11 mouse cellular contexts compared by ENCODE assay signal in the genomic region with DNA sequence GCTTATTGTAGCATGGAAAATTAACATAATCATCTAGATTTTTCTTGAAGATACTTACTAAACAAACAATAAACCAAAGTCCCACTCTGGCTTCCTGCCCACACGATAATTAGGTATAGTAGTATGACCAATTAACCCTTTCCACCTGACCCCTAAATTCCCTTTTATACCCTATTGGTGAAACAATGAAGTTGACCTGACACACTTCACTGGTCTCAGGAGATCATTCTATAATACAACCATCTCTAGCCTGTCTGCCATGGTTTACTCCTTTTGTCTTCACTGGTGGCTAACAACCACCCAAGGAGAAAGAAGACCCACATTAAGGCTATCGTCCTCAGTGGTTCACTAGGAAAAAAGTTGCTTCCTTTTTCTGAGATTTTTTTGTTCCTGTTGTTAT. TPM values are rescaled to one million over a fixed set of nuclear protein-coding genes. Genes with fewer than 3 reads are reported as not detected.
DNase-seq lines count a peak whose midpoint lies in the region; ATAC-seq and TF ChIP-seq lines count a peak whose summit lies in the region.
"Had no signal": no experiment of that assay in that cellular context is flagged by ENCODE, and none has a peak within 500 bp of the region (broad histone marks: within the 10 kb centered on the region; RNA-seq: fewer than 3 reads in every experiment).

No protein-coding gene starts in this region.

- DNase-seq in neural tube, embryonic 11.5 days (ENCODE audit: low spot score) = no peak
- DNase-seq in neural tube, embryonic 10.5 days (ENCODE audit: extremely low spot score, low spot score) = no peak
- no peak for DNase-seq in yolk sac, embryonic 10.5 days (ENCODE audit: low spot score)

- ATAC-seq in intestine, embryonic 15.5 days = peak; percentile 11; the same call in 1 of the 2 replicates
- no peak for ATAC-seq in intestine, postnatal 0 days
- peak; percentile 41; the same call in 1 of the 2 replicates for ATAC-seq in neural tube, embryonic 11.5 days (ENCODE audit: insufficient read depth, low FRiP score, low TSS enrichment)
- peak; percentile 46 for ATAC-seq in midbrain, embryonic 15.5 days (replicated peaks)
- ATAC-seq in erythroblast, adult 5-6 weeks (replicated peaks; ENCODE audit: low FRiP score, poor library complexity, severe bottlenecking) = no peak

- peaks cover 3% of the 10 kb centered on the region; the same call in 1 of the 2 replicates for H3K4me1 ChIP-seq in intestine, embryonic 15.5 days (replicated peaks)
- peaks cover 3% of the 10 kb centered on the region; the same call in 1 of the 2 replicates for H3K4me1 ChIP-seq in intestine, postnatal 0 days (replicated peaks; ENCODE audit: control insufficient read depth, insufficient read depth, low read length)
- no peaks in the 10 kb centered on the region for H3K4me1 ChIP-seq in neural tube, embryonic 11.5 days (ENCODE audit: control insufficient read depth, insufficient read depth, low read length)
- H3K4me1 ChIP-seq in midbrain, embryonic 15.5 days = peaks cover 8% of the 10 kb centered on the region

- no peak overlapping the region for H3K27ac ChIP-seq in intestine, embryonic 15.5 days
- no peak overlapping the region for H3K27ac ChIP-seq in intestine, postnatal 0 days (ENCODE audit: low read depth, low read length)
- H3K27ac ChIP-seq in neural tube, embryonic 11.5 days (ENCODE audit: low read depth, low read length) = no peak overlapping the region
- no peak overlapping the region for H3K27ac ChIP-seq in midbrain, embryonic 15.5 days
- H3K27ac ChIP-seq: embryonic facial prominence, embryonic 13.5 days; liver, embryonic 13.5 days had no signal

- no peak overlapping the region for H3K9ac ChIP-seq in intestine, embryonic 15.5 days
- no peak overlapping the region for H3K9ac ChIP-seq in intestine, postnatal 0 days (ENCODE audit: low read depth, low read length)
- H3K9ac ChIP-seq in neural tube, embryonic 11.5 days (ENCODE audit: low read length) = no peak overlapping the region
- no peak overlapping the region for H3K9ac ChIP-seq in midbrain, embryonic 15.5 days

- H3K4me3 ChIP-seq in intestine, embryonic 15.5 days (replicated peaks) = no peak overlapping the region
- H3K4me3 ChIP-seq in intestine, postnatal 0 days (ENCODE audit: low read depth, low read length) = no peak overlapping the region
- no peak overlapping the region for H3K4me3 ChIP-seq in neural tube, embryonic 11.5 days (ENCODE audit: low read depth, low read length)
- no peak overlapping the region for H3K4me3 ChIP-seq in midbrain, embryonic 15.5 days

- no peaks in the 10 kb centered on the region for H3K27me3 ChIP-seq in intestine, embryonic 15.5 days (replicated peaks)
- no peaks in the 10 kb centered on the region for H3K27me3 ChIP-seq in intestine, postnatal 0 days (replicated peaks; ENCODE audit: control insufficient read depth, insufficient read depth, low read length)
- no peaks in the 10 kb centered on the region for H3K27me3 ChIP-seq in neural tube, embryonic 11.5 days (ENCODE audit: control insufficient read depth, insufficient read depth, low read length)
- H3K27me3 ChIP-seq in midbrain, embryonic 15.5 days (replicated peaks) = no peaks in the 10 kb centered on the region
- H3K27me3 ChIP-seq: embryonic facial prominence, embryonic 13.5 days; liver, embryonic 13.5 days; megakaryocyte, embryonic 14.5 days had no signal

- TF ChIP-seq CTCF in intestine, postnatal 0 days (IDR thresholded peaks at IDR 0.05; ENCODE audit: low read depth) = no peak

- no peak overlapping the region for H3K4me2 ChIP-seq in intestine, embryonic 15.5 days (replicated peaks)
- H3K4me2 ChIP-seq in intestine, postnatal 0 days (replicated peaks; ENCODE audit: low read depth) = no peak overlapping the region
- H3K4me2 ChIP-seq in neural tube, embryonic 11.5 days (ENCODE audit: low read depth) = no peak overlapping the region
- no peak overlapping the region for H3K4me2 ChIP-seq in midbrain, embryonic 15.5 days

- H3K36me3 ChIP-seq in intestine, embryonic 15.5 days = no peaks in the 10 kb centered on the region
- no peaks in the 10 kb centered on the region for H3K36me3 ChIP-seq in intestine, postnatal 0 days (ENCODE audit: control insufficient read depth, insufficient read depth)
- no peaks in the 10 kb centered on the region for H3K36me3 ChIP-seq in neural tube, embryonic 11.5 days (ENCODE audit: control insufficient read depth, insufficient read depth, low read length)
- H3K36me3 ChIP-seq in midbrain, embryonic 15.5 days (replicated peaks) = no peaks in the 10 kb centered on the region
- H3K36me3 ChIP-seq: embryonic facial prominence, embryonic 13.5 days; liver, embryonic 13.5 days had no signal

- WGBS in intestine, embryonic 15.5 days = 68% methylated on average over 2 of the region's 2 CpGs
- WGBS in intestine, postnatal 0 days = 62% methylated on average over 2 of the region's 2 CpGs
- WGBS in neural tube, embryonic 11.5 days = 75% methylated on average over 2 of the region's 2 CpGs
- WGBS in midbrain, embryonic 15.5 days = 81% methylated on average over 2 of the region's 2 CpGs

- H3K9me3 ChIP-seq in intestine, embryonic 15.5 days = no peaks in the 10 kb centered on the region
- H3K9me3 ChIP-seq in intestine, postnatal 0 days (ENCODE audit: control insufficient read depth) = no peaks in the 10 kb centered on the region
- H3K9me3 ChIP-seq in neural tube, embryonic 11.5 days (ENCODE audit: control insufficient read depth, low read length) = no peaks in the 10 kb centered on the region
- no peaks in the 10 kb centered on the region for H3K9me3 ChIP-seq in midbrain, embryonic 15.5 days
- H3K9me3 ChIP-seq: embryonic facial prominence, embryonic 13.5 days; liver, embryonic 13.5 days; megakaryocyte, embryonic 14.5 days had no signal

RNA-seq across cellular contexts. Expression of gene Zfp72, which starts 0.5 kb away (rescaled TPM):
- 3.6 and 5.7 TPM in 2 replicates for polyA plus RNA-seq in intestine, embryonic 15.5 days (2015; fragmentation: Nextera tagmentation; extraction: Ambion mirVana)
- polyA plus RNA-seq in intestine, postnatal 0 days (2015; fragmentation: Nextera tagmentation; extraction: Ambion mirVana) = 1.2 TPM in 2 replicates
- 4.0 and 5.8 TPM in 2 replicates for polyA plus RNA-seq in neural tube, embryonic 11.5 days (2014; fragmentation: Nextera tagmentation; extraction: Ambion mirVana)
- polyA plus RNA-seq in midbrain, embryonic 15.5 days (2015; fragmentation: Nextera tagmentation; extraction: Ambion mirVana) = 9.0 and 9.6 TPM in 2 replicates
- 1.7 TPM in 1 of 2 replicates, not detected in the other for total RNA-seq in erythroblast, adult 5-6 weeks (2015; ENCODE audit: low replicate concordance)
- total RNA-seq in erythroblast, adult 5-6 weeks (2017; ENCODE audit: low replicate concordance) = 0.26 and 0.70 TPM in 2 replicates

RNA-seq across cellular contexts. Expression of gene Ftl1-ps1, which starts 8.3 kb away (rescaled TPM):
- 113 and 116 TPM in 2 replicates for polyA plus RNA-seq in intestine, embryonic 15.5 days (2015; fragmentation: Nextera tagmentation; extraction: Ambion mirVana)
- 338 and 363 TPM in 2 replicates for polyA plus RNA-seq in intestine, postnatal 0 days (2015; fragmentation: Nextera tagmentation; extraction: Ambion mirVana)
- 72.9 and 74.4 TPM in 2 replicates for polyA plus RNA-seq in neural tube, embryonic 11.5 days (2014; fragmentation: Nextera tagmentation; extraction: Ambion mirVana)
- 75.3 and 105 TPM in 2 replicates for polyA plus RNA-seq in midbrain, embryonic 15.5 days (2015; fragmentation: Nextera tagmentation; extraction: Ambion mirVana)
- total RNA-seq in erythroblast, adult 5-6 weeks (2015; ENCODE audit: low replicate concordance) = 76.7 and 83.4 TPM in 2 replicates
- total RNA-seq in erythroblast, adult 5-6 weeks (2017; ENCODE audit: low replicate concordance) = 16.4 and 24.1 TPM in 2 replicates

RNA-seq across cellular contexts. Expression of gene Lrrc14b, which starts 27.4 kb away (rescaled TPM):
- polyA plus RNA-seq in intestine, embryonic 15.5 days (2015; fragmentation: Nextera tagmentation; extraction: Ambion mirVana) = not detected in 2 replicates
- polyA plus RNA-seq in intestine, postnatal 0 days (2015; fragmentation: Nextera tagmentation; extraction: Ambion mirVana) = not detected in 2 replicates
- polyA plus RNA-seq in neural tube, embryonic 11.5 days (2014; fragmentation: Nextera tagmentation; extraction: Ambion mirVana) = not detected in 2 replicates
- not detected in 2 replicates for polyA plus RNA-seq in midbrain, embryonic 15.5 days (2015; fragmentation: Nextera tagmentation; extraction: Ambion mirVana)
- total RNA-seq in erythroblast, adult 5-6 weeks (2015; ENCODE audit: low replicate concordance) = not detected in 2 replicates
- total RNA-seq in erythroblast, adult 5-6 weeks (2017; ENCODE audit: low replicate concordance) = not detected in 2 replicates
- total RNA-seq: left cerebral cortex, postnatal 14 days had no signal
- polyA plus RNA-seq: embryonic facial prominence, embryonic 13.5 days; liver, embryonic 13.5 days had no signal

RNA-seq across cellular contexts. Expression of gene Ccdc127, which starts 41.0 kb away (rescaled TPM):
- 44.4 and 48.6 TPM in 2 replicates for polyA plus RNA-seq in intestine, embryonic 15.5 days (2015; fragmentation: Nextera tagmentation; extraction: Ambion mirVana)
- polyA plus RNA-seq in intestine, postnatal 0 days (2015; fragmentation: Nextera tagmentation; extraction: Ambion mirVana) = 22.0 and 23.0 TPM in 2 replicates
- polyA plus RNA-seq in neural tube, embryonic 11.5 days (2014; fragmentation: Nextera tagmentation; extraction: Ambion mirVana) = 56.1 and 57.6 TPM in 2 replicates
- polyA plus RNA-seq in midbrain, embryonic 15.5 days (2015; fragmentation: Nextera tagmentation; extraction: Ambion mirVana) = 38.8 and 44.5 TPM in 2 replicates
- 15.5 and 21.9 TPM in 2 replicates for total RNA-seq in erythroblast, adult 5-6 weeks (2015; ENCODE audit: low replicate concordance)
- total RNA-seq in erythroblast, adult 5-6 weeks (2017; ENCODE audit: low replicate concordance) = 6.5 and 11.3 TPM in 2 replicates

RNA-seq across cellular contexts. Expression of gene Sdha, which starts 41.1 kb away (rescaled TPM):
- 314 and 349 TPM in 2 replicates for polyA plus RNA-seq in intestine, embryonic 15.5 days (2015; fragmentation: Nextera tagmentation; extraction: Ambion mirVana)
- polyA plus RNA-seq in intestine, postnatal 0 days (2015; fragmentation: Nextera tagmentation; extraction: Ambion mirVana) = 213 TPM in 2 replicates
- polyA plus RNA-seq in neural tube, embryonic 11.5 days (2014; fragmentation: Nextera tagmentation; extraction: Ambion mirVana) = 228 and 255 TPM in 2 replicates
- polyA plus RNA-seq in midbrain, embryonic 15.5 days (2015; fragmentation: Nextera tagmentation; extraction: Ambion mirVana) = 238 and 246 TPM in 2 replicates
- total RNA-seq in erythroblast, adult 5-6 weeks (2015; ENCODE audit: low replicate concordance) = 50.3 and 53.9 TPM in 2 replicates
- total RNA-seq in erythroblast, adult 5-6 weeks (2017; ENCODE audit: low replicate concordance) = 49.2 and 54.2 TPM in 2 replicates

Comparison
In these comparisons a context has a peak if more than half of its experiments do, and no peak if none do; other contexts are left out.
1. ATAC-seq: peak in intestine, embryonic 15.5 days (single experiment), neural tube, embryonic 11.5 days (single experiment) and midbrain, embryonic 15.5 days (single experiment); none in intestine, postnatal 0 days (single experiment) and erythroblast, adult 5-6 weeks (single experiment).